Mouse (Mus musculus) stomach, embryonic 14.5 days (tissue): ENCODE measurements around the gene Gstp1. TPM values are rescaled to one million over a fixed set of nuclear protein-coding genes. Genes with fewer than 3 reads are reported as not detected.

Source experiments
- ATAC-seq: fragments of 200-750 bp; cut with Nextera tagmentation; 2 replicates; pipeline ENCODE4 v1.8.0; 2017; ENCODE audit warnings: low read depth, moderate TSS enrichment; ENCODE audit not compliant: insufficient number of reproducible peaks, insufficient read depth, low FRiP score
- H3K27ac ChIP-seq: fragments of 300-500 bp; sonication (generic); 2 replicates; pipeline ENCODE4 v1.5.1; 2014; ENCODE audit warnings: mild to moderate bottlenecking, low read length, moderate library complexity, mixed read lengths
- H3K27me3 ChIP-seq: fragments of 300-500 bp; sonication (generic); 2 replicates; pipeline ENCODE4 v1.6.1; 2014; ENCODE audit warnings: low read length, control low read depth, mixed read lengths; ENCODE audit not compliant: control insufficient read depth, insufficient read depth
- H3K36me3 ChIP-seq: fragments of 300-500 bp; sonication (generic); 2 replicates; pipeline ENCODE4 v1.6.1; 2014; ENCODE audit warnings: mild to moderate bottlenecking, control low read depth, low read length, moderate library complexity, mixed read lengths; ENCODE audit not compliant: control insufficient read depth, insufficient read depth
- H3K4me1 ChIP-seq: fragments of 300-500 bp; sonication (generic); 2 replicates; pipeline ENCODE4 v1.6.1; 2014; ENCODE audit warnings: low read length, control low read depth, mixed read lengths; ENCODE audit not compliant: control insufficient read depth, insufficient read depth
- H3K4me2 ChIP-seq: fragments of 300-500 bp; sonication (generic); replicated peaks from 2 replicates; pipeline ENCODE4 v1.6.1; 2014; ENCODE audit warnings: low read depth, low read length, control low read depth
- H3K4me3 ChIP-seq: fragments of 300-500 bp; sonication (generic); 2 replicates; pipeline ENCODE4 v1.5.1; 2014; ENCODE audit warnings: low read depth, low read length, control low read depth
- H3K9ac ChIP-seq: fragments of 300-500 bp; sonication (generic); replicated peaks from 2 replicates; pipeline ENCODE4 v1.6.1; 2014; ENCODE audit warnings: low read depth, mild to moderate bottlenecking, control low read depth, low read length, moderate library complexity, mixed read lengths
- H3K9me3 ChIP-seq: fragments of 300-500 bp; sonication (generic); 2 replicates; pipeline ENCODE4 v1.6.1; 2016; ENCODE audit warnings: low read depth, low read length, control low read depth; ENCODE audit not compliant: control insufficient read depth
- WGBS: fragments of 180-500 bp; shearing (Covaris S2); extraction: QIAGEN DNeasy Blood & Tissue Kit; methylation state at CpG from one replicate; pipeline ENCODE4 v1.1.7; 2014; 5-methylcytosine and 5-hydroxymethylcytosine counted together
- polyA plus RNA-seq: library from polyadenylated mRNA; unstranded; fragments of >200 nt; fragmentation: Nextera tagmentation; extraction: Ambion mirVana; gene quantifications from 2 replicates; pipeline ENCODE4 v1.2.1, GENCODE M21; 2014

Gene Gstp1
- 635 and 672 TPM in 2 replicates for polyA plus RNA-seq

GRCm38 (mm10) chr19:4037788-4038232, at the start of gene Gstp1:
Gene Gstp1, minus strand, starts transcription at chr19:4037985.
- no peaks in the 10 kb centered on the region for H3K9me3 ChIP-seq
- peak within 1 kb of the TSS; percentile 71 for H3K4me2 ChIP-seq
- peak; percentile 82 for ATAC-seq
- peak within 1 kb of the TSS; percentile 82; the same call in 1 of the 2 replicates for H3K27ac ChIP-seq
- WGBS: under 1% methylated on average over 26 of the region's 26 CpGs
- H3K4me1 ChIP-seq: 0 out of 2 replicates have a peak, but pooled peaks cover 3% of the 10 kb centered on the region
- no peaks in the 10 kb centered on the region for H3K27me3 ChIP-seq
- no peaks in the 10 kb centered on the region; the same call in 1 of the 2 replicates for H3K36me3 ChIP-seq
- peak within 1 kb of the TSS; percentile 68 for H3K4me3 ChIP-seq
- H3K9ac ChIP-seq: peak within 1 kb of the TSS; percentile 79

GRCm38 (mm10) chr19:4087090-4087489, 49.3 kb upstream of the Gstp1 start:
- H3K4me1 ChIP-seq: no peaks in the 10 kb centered on the region
- WGBS: 86% methylated on average over 5 of the region's 5 CpGs
- no peaks in the 10 kb centered on the region for H3K9me3 ChIP-seq
- no peak for ATAC-seq
- H3K27ac ChIP-seq: no peak overlapping the region
- no peaks in the 10 kb centered on the region for H3K36me3 ChIP-seq
- H3K27me3 ChIP-seq: no peaks in the 10 kb centered on the region
- H3K9ac ChIP-seq: no peak overlapping the region
- no peak overlapping the region for H3K4me3 ChIP-seq
- H3K4me2 ChIP-seq: no peak overlapping the region

DNA sequence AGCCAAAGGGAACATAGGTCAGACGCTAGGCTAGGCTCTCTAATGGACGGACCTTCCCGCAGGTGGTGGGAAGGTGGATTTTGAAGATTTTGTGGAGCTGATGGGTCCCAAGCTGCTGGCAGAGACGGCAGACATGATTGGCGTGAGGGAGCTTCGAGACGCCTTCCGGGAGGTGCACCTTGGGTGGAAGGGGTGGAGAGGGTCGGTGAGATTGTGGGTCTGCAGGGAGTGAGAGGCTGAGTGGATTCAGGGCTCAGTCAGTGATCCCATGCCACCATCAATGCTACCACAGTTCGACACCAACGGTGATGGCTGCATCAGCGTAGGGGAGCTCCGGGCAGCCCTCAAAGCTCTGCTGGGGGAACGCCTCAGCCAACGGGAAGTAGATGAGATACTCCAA, 48.4 kb upstream of the Gstp1 start:
- H3K9me3 ChIP-seq: no peaks in the 10 kb centered on the region
- WGBS: 91% methylated on average over 15 of the region's 15 CpGs
- ATAC-seq: no peak

DNA sequence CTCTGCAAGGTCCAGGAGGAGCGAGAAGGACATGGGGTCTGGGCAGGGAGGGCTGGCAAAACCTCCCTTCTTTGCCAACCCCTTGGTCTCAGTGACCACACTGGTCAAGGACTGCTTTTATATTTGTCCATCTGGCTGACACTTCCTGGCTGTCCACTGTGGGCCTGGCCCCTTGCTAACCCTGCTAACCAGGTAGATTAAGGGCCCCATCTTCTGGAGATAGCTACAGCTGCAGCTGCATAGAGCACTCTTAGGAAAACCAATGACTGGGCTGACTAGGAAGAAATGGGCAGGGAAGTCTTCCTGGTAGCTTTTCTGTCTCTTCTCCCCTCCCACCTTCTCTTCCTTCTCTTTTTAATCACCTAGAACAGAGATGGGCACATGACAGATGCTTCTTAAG, 47.2 kb upstream of the Gstp1 start:
- Histone ChIP-seq H3K36me3 (no peaks in the 10 kb centered on the region), H3K9ac (no peak overlapping the region), H3K27me3 (no peaks in the 10 kb centered on the region), H3K9me3 (no peaks in the 10 kb centered on the region), H3K4me2 (no peak overlapping the region), H3K4me1 (no peaks in the 10 kb centered on the region), H3K27ac (no peak overlapping the region), H3K4me3 (no peak overlapping the region)
- WGBS: 88% methylated on average over 1 of the region's 1 CpGs
- ATAC-seq: no peak

More for the DNA sequence above, 48.4 kb upstream of the Gstp1 start:
- Histone ChIP-seq H3K27me3 (no peaks in the 10 kb centered on the region), H3K27ac (no peak overlapping the region), H3K9ac (no peak overlapping the region), H3K4me2 (no peak overlapping the region), H3K4me3 (no peak overlapping the region), H3K4me1 (no peaks in the 10 kb centered on the region), H3K36me3 (no peaks in the 10 kb centered on the region)

DNA sequence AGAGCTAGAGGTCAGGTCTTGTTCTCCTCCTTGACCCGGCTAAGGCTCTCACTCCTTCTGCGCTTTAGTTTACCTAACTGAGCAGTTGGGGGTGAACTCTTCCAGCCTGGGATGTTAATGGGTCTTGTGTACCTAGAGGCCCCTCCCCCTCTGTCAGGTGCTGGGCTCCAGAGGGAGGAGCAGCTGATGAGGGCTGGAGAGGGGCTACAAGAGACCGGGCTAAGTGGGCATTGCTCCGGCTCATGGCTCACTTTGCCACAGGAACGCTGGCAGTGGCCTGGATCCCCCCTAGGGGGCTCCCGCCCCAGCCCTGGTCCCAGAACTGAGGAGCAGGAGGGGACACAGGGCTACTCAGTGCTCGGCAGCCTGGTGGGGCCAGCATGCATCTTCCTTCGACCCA, 46.0 kb upstream of the Gstp1 start:
- 17% methylated on average over 8 of the region's 8 CpGs for WGBS

GRCm38 (mm10) chr19:4083316-4083715, 45.5 kb upstream of the Gstp1 start:
- no peak overlapping the region for H3K4me2 ChIP-seq
- H3K4me1 ChIP-seq: no peaks in the 10 kb centered on the region
- no peaks in the 10 kb centered on the region for H3K36me3 ChIP-seq
- no peak overlapping the region for H3K27ac ChIP-seq
- no peak overlapping the region for H3K4me3 ChIP-seq
- H3K27me3 ChIP-seq: no peaks in the 10 kb centered on the region
- H3K9ac ChIP-seq: no peak overlapping the region
- WGBS: 83% methylated on average over 7 of the region's 7 CpGs
- no peaks in the 10 kb centered on the region for H3K9me3 ChIP-seq
- no peak for ATAC-seq

More for the DNA sequence above, 46.0 kb upstream of the Gstp1 start:
- Histone ChIP-seq H3K4me1 (no peaks in the 10 kb centered on the region), H3K27ac (no peak overlapping the region), H3K4me2 (no peak overlapping the region), H3K9me3 (no peaks in the 10 kb centered on the region), H3K36me3 (no peaks in the 10 kb centered on the region), H3K4me3 (no peak overlapping the region), H3K9ac (no peak overlapping the region), H3K27me3 (no peaks in the 10 kb centered on the region)
- ATAC-seq: no peak

DNA sequence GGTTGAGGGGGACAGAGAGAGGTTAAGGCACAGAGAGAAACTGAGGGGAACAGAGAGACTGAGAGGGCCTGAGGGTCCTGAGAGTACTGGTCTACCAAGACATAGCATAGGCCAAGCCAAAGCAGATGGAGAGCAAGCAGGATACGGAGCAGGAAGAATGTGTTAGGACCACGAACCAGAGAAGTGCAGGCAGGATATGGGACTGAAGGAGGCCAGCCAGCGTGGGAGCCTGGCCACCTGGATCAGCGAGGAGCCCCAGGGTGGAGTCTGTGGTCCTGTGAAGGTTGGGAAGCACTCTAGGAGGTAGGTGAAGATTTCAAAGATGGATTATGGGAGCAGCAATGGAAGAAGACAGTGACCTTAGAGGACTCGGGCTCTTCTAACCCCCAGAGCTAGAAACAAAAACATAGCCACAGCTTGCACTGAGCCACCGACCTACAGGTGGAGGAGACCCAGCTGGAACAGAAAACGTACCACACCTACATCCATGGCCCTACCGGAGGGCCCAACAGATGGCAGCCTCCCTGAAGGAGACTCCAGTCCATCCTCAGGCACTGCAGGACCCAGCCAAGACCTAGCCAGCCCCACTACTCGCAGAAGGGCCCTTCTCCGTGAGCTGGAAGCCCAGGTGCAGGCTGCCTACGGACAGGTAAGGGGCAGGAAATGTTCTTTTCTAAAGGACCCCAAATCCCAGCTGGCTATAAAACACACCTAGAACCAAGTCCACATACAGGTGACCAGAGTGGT, 44.6 kb upstream of the Gstp1 start:
- H3K9me3 ChIP-seq: no peaks in the 10 kb centered on the region
- H3K4me2 ChIP-seq: no peak overlapping the region
- 82% methylated on average over 11 of the region's 11 CpGs for WGBS
- no peaks in the 10 kb centered on the region for H3K36me3 ChIP-seq
- no peak overlapping the region for H3K4me3 ChIP-seq
- no peaks in the 10 kb centered on the region for H3K27me3 ChIP-seq
- H3K4me1 ChIP-seq: no peaks in the 10 kb centered on the region
- no peak overlapping the region for H3K27ac ChIP-seq
- no peak for ATAC-seq
- no peak overlapping the region for H3K9ac ChIP-seq

- no peak for ATAC-seq
- Histone ChIP-seq H3K27ac (no peak within 1 kb of the TSS), H3K4me1 (no peaks in the 10 kb centered on the region), H3K9ac (no peak within 1 kb of the TSS), H3K9me3 (no peaks in the 10 kb centered on the region), H3K36me3 (no peaks in the 10 kb centered on the region), H3K27me3 (no peaks in the 10 kb centered on the region), H3K4me3 (no peak within 1 kb of the TSS), H3K4me2 (no peak within 1 kb of the TSS)
- WGBS: 59% methylated on average over 3 of the region's 3 CpGs
Observed at GRCm38 (mm10) chr19:4081394-4081793, 43.6 kb upstream of the Gstp1 start, which contains the start of gene Cabp2. Gene Cabp2, plus strand, starts transcription at chr19:4081578.
